Mouse (Mus musculus) MEL (cell line): Measurements from ENCODE around the gene Atp10b.

Source experiments
- CHD2 ChIP-seq: IDR thresholded peaks from 2 replicates; pipeline ENCODE4 v1.6.1; 2011; ENCODE audit warnings: low read length, improper control_type of control experiment
- CTCF ChIP-seq, 3 experiments: IDR thresholded peaks in 2 of 3; conservative IDR thresholded peaks in 1 of 3; 2 replicates each; pipeline ENCODE4 v1.5.1; 2011 to 2012; ENCODE audit warnings: low read length in 3 of 3, low read depth in 2 of 3, mild to moderate bottlenecking in 2 of 3, improper control_type of control experiment in 1 of 3, inconsistent platforms in 1 of 3, mixed read lengths in 1 of 3, moderate library complexity in 1 of 3; ENCODE audit not compliant: control insufficient read depth in 1 of 3, insufficient read depth in 1 of 3, poor library complexity in 1 of 3, severe bottlenecking in 1 of 3
- EP300 ChIP-seq, 2 experiments: IDR thresholded peaks; 2 replicates each; pipeline ENCODE4 v1.6.1; 2011; ENCODE audit warnings: improper control_type of control experiment in 2 of 2, low read length in 2 of 2, low read depth in 1 of 2, mild to moderate bottlenecking in 1 of 2
- MYC ChIP-seq: IDR thresholded peaks from 2 replicates; pipeline ENCODE4 v1.6.1; 2011; ENCODE audit warnings: low read depth, mild to moderate bottlenecking, low read length, improper control_type of control experiment, moderate library complexity
- NELFE ChIP-seq: IDR thresholded peaks from 2 replicates; pipeline ENCODE4 v1.6.1; 2011; ENCODE audit warnings: low read depth, low read length, improper control_type of control experiment
- POLR2A ChIP-seq, 2 experiments: IDR thresholded peaks; 2 replicates each; pipeline ENCODE4 v1.6.1; 2011 to 2012; ENCODE audit warnings: low read length in 2 of 2, mild to moderate bottlenecking in 2 of 2, control low read depth in 1 of 2, improper control_type of control experiment in 1 of 2, low read depth in 1 of 2, moderate library complexity in 1 of 2; ENCODE audit not compliant: control insufficient read depth in 1 of 2, insufficient read depth in 1 of 2, poor library complexity in 1 of 2
- POLR2AphosphoS2 ChIP-seq: IDR thresholded peaks from 2 replicates; pipeline ENCODE4 v1.6.1; 2011; ENCODE audit warnings: low read length, improper control_type of control experiment
- TBP ChIP-seq: IDR thresholded peaks from 2 replicates; pipeline ENCODE4 v1.8.0; 2011; ENCODE audit warnings: low read depth, low read length, improper control_type of control experiment
- USF1 ChIP-seq: IDR thresholded peaks from 2 replicates; pipeline ENCODE4 v1.6.1; 2014; ENCODE audit warnings: low read depth, mild to moderate bottlenecking, inconsistent platforms, low read length, improper control_type of control experiment, moderate library complexity
- USF2 ChIP-seq, 2 experiments: IDR thresholded peaks; 2 replicates each; pipeline ENCODE4 v1.6.1; 2011 to 2012; ENCODE audit warnings: improper control_type of control experiment in 2 of 2, low read length in 2 of 2, borderline replicate concordance in 1 of 2, inconsistent platforms in 1 of 2, low read depth in 1 of 2, mild to moderate bottlenecking in 1 of 2; ENCODE audit not compliant: insufficient read depth in 1 of 2
- ZKSCAN1 ChIP-seq: IDR thresholded peaks from 2 replicates; pipeline ENCODE4 v1.6.1; 2012; ENCODE audit warnings: low read depth, mild to moderate bottlenecking, inconsistent platforms, low read length, improper control_type of control experiment, moderate library complexity
- ZNF384 ChIP-seq: IDR thresholded peaks from 2 replicates; pipeline ENCODE4 v1.6.1; 2012; ENCODE audit warnings: low read depth, mild to moderate bottlenecking, inconsistent platforms, low read length, improper control_type of control experiment

- TF ChIP-seq EP300 (IDR thresholded peaks at IDR 0.05; ENCODE audit: low read depth in 1 of 2, low read length in 2 of 2), result no peak
- TF ChIP-seq USF1, result no peak
- TF ChIP-seq MYC, result no peak
- TF ChIP-seq POLR2AphosphoS2, result no peak
- no peak for TF ChIP-seq POLR2A (IDR thresholded peaks at IDR 0.05; ENCODE audit: control insufficient read depth in 1 of 2, insufficient read depth in 1 of 2, low read depth in 1 of 2, low read length in 2 of 2, poor library complexity in 1 of 2)
- no peak for TF ChIP-seq USF2 (IDR thresholded peaks at IDR 0.05; ENCODE audit: borderline replicate concordance in 1 of 2, insufficient read depth in 1 of 2, low read depth in 1 of 2, low read length in 2 of 2)
- no peak for TF ChIP-seq ZNF384
- no peak for TF ChIP-seq ZKSCAN1
- no peak for TF ChIP-seq TBP
- TF ChIP-seq CTCF (IDR thresholded peaks at IDR 0.05 in 2 of 3, conservative IDR thresholded peaks at IDR 0.05 in 1 of 3; ENCODE audit: control insufficient read depth in 1 of 3, insufficient read depth in 1 of 3, low read depth in 2 of 3, low read length in 3 of 3, poor library complexity in 1 of 3, severe bottlenecking in 1 of 3), result no peak
- TF ChIP-seq NELFE, result no peak
- no peak for TF ChIP-seq CHD2
Observed at GRCm38 (mm10) chr11:43182816-43183215, 33.1 kb downstream of the Atp10b start.
